Mouse (Mus musculus): Measurements from ENCODE around the gene Gfod1.

DNA sequence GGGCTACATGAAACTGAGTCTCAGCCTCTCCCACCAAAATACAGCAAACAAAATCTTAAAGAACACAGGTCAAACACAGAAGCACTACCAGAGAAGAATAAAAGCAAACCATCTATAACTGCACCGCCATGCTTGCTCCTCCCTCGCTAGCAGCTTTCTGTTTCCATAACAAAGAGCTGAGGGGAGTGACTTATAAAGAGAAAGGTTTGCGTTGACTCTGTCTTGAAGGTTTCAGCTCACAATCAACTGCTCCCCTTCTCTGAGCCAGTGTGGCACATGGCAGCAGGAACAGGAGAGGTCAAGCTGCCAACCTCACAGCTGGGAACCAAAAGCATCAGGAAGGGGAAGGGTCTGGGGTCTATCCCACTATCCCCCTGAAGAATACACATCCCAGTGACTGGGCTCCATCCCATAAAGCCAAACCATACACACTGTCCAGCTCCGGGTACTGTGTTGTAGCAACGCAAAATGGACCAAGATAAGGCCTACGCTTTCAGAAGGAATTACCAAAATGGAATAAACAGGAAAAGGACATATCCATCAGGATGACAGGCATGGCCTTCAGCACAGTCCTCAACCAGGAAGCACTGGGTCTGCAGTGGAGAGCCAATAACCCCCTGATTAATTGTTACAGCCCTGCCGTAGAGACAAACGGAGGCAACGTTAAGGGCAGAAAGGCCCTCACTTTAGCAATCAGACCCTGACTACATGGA is 87.8 kb downstream of the Gfod1 start:
- TF ChIP-seq NRF1 (IDR thresholded peaks at IDR 0.05; ENCODE audit: low read depth, low read length) (no peak), CTCF (conservative IDR thresholded peaks at IDR 0.05 in 1 of 2, IDR thresholded peaks at IDR 0.05 in 1 of 2; ENCODE audit: low read depth in 2 of 2, low read length in 2 of 2) (no peak), USF2 (conservative IDR thresholded peaks at IDR 0.05; ENCODE audit: low read depth, low read length) (no peak), ELF1 (IDR thresholded peaks at IDR 0.05; ENCODE audit: low read depth, low read length) (no peak), ETS1 (conservative IDR thresholded peaks at IDR 0.05; ENCODE audit: low read depth, low read length) (no peak), POLR2A (IDR thresholded peaks at IDR 0.05; ENCODE audit: low read depth, low read length) (no peak)
